Mouse (Mus musculus) fibroblast of lung, adult 2 months (primary cell): Measurements from ENCODE around the gene Gas7.

Experiments
- DNase-seq: peaks from one replicate; pipeline ENCODE4 v3.0.0-alpha.2; 2011; ENCODE audit warnings: low read depth

Gene Gas7

GRCm38 (mm10) chr11:67721485-67721884 lies 266.2 kb downstream of the Gas7 start:
- DNase-seq: no peak

DNA sequence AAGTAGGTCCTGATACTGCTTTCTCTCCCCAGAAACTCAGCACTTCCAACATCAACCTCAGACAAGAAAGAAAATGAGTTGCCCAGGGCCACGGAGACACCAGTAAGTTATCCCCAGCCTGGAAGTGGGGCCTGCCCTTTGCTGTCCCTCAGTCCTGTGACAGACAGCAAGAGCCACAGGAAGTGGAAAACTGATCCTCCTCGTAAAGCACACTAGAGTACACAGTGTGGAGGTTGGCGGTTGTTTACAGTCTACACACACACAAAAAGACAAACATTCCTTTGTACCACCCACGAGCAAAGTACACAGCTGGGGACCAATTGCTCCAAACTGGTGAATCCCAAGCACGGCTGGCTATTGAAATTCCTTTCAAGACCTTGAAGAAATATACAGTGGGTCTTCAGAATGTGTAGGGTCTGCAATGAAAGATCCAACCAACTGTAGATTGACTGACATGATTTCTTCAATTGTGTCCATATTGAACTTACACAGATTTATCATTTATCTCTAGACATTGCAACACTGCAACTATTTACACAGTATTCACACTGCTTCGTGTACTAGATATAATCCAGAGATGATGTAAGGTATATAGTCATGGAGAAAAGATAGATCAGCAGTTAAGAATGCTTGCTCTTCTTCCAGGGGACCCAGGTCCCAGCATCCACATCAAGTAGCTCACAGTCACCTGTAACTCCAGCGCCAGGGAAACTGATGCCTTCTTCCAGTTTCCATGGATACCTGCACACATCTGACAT lies 267.3 kb downstream of the Gas7 start:
- DNase-seq: no peak

DNA sequence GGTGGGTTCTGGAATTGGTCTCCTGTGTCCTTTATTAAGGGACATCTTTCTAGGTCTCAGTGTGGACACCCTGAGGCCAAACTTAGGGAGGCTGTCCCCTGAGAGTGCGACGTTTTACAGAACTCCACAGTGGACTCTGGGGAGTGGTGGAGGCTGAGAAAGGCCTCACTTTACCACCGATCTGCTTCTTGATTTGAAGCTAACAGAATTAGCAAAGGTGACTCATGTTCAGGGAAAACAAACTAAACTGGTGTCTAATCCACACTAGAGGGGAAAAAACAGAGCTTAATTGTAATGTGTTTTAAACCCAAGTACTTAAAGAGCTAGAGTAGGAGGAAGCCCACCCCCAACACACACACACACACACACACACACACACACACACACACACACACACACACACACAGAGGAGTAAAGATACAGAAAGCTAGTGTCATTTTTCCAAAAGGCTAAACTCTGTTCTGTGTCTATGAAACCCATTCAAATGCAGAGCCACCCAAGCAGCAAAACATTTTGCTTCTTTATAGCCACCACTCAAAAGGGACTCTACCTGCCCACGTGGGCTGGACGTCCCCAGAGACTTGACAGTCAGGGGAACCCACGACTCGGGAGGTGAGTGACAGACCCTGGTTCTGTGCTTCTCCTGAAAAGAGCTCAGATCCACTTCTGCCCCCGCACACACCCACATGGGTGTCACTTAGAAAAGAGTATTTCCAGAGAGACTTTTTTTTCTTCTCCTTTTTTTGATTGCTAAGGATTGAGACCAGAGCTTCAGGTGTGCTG lies 268.2 kb downstream of the Gas7 start:
- no peak for DNase-seq

DNA sequence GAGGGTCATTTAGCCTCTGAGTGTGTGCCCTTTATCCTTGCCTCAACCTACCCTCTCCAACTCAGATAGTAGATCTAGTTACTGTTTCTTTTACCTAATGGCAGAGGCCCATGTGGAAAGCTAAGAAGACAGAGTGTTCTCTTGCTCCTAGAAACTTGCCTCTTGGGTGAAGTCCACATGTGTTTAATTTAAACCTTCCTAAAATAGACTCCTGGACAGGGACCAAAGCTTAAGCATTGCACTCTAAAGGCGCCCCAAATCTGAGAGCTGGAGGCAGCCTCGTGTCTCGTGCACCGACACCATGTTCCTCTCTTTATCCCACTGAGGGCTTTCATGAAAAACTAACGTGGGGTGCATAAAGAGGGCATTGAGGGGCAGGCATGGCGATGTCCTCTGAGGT lies 271.9 kb downstream of the Gas7 start:
- no peak for DNase-seq

GRCm38 (mm10) chr11:67728726-67729125 lies 273.5 kb downstream of the Gas7 start:
- DNase-seq: no peak

DNA sequence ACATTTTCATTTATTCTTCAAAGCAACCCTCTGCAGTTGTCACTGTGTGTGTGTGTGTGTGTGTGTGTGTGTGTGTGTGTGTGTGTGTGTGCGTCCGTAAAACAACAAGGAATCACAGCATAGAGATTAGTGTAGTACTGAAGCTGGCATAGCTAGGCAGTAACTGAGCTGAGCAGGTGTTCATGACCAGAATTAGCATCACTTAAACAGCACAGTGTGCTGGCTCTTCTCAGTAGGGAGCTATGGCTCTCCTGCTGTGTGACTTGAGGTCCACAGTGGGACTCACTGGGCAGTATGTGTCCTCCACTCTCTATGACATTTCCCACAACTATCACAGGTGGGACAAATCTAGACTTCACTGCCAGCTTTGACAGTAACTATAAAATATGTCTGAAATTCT lies 275.8 kb downstream of the Gas7 start:
- DNase-seq: no peak

- no peak for DNase-seq
Observed at GRCm38 (mm10) chr11:67733726-67734125, 278.5 kb downstream of the Gas7 start.

DNA sequence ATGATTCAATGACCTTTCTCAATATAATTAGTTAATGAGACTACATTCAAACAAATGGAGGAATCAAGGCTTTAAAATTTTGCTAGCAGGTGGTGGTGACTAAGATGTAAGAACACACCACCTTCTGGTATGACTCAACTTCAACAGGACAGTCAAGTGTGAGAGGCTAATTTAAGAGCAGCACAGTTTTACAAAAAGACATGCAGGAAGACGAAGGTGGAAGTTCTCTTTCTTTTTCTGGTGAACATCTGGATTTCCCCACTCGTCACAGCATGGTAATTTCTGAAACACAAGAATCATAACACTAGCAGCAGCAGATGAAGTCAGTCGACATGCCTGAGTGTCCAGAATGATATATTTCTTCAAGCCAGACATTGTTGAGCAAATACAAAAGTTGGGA lies 279.4 kb downstream of the Gas7 start:
- DNase-seq: no peak

GRCm38 (mm10) chr11:67738345-67738744 lies 283.1 kb downstream of the Gas7 start:
- DNase-seq: no peak
